Mouse (Mus musculus) midbrain, embryonic 16.5 days (tissue): ENCODE results near the gene Zfp281. TPM values are rescaled to one million over a fixed set of nuclear protein-coding genes. Genes with fewer than 3 reads are reported as not detected.

Experiments used
- polyA plus RNA-seq: library from polyadenylated mRNA; unstranded; fragments of >200 nt; fragmentation: Nextera tagmentation; extraction: Ambion mirVana; gene quantifications from 2 replicates; pipeline ENCODE4 v1.2.1, GENCODE M21; 2015

Zfp281 gene
- polyA plus RNA-seq, 1 experiment from 2014 or later: 20.8 TPM

Other genes with a start within 250 kb of the Zfp281 start
- gene Ddx59, start 209.6 kb upstream of the Zfp281 start, polyA plus RNA-seq: 14.5 and 16.0 TPM in 2 replicates
- gene Kif14, start 158.6 kb upstream of the Zfp281 start, polyA plus RNA-seq: 0.54 and 0.62 TPM in 2 replicates